Mouse (Mus musculus): ENCODE measurements around the gene Dock1.

The Dock1 gene

GRCm38 (mm10) chr7:134840066-134840465 lies 169.6 kb downstream of the Dock1 start:
- DNase-seq (ENCODE audit: low spot score), result no peak

DNA sequence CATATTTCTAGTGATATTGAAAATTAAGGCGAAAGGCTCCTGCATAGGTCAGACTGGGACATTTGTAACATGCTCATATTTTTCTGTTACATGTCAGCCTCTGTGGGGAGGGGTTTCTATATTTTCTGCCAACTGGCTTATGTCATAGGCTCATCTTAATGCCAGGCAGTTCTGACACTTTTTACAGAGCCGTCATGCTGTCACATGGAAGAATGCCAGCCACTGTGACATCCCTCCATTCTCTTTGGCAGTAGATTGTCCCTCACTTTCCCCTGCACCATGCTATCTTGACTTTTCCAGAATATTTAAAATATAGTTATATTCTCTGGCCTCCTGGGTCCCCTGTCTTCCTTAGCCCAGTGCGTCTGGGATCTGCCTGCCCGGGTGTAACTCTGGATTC lies 172.3 kb downstream of the Dock1 start:
- DNase-seq (ENCODE audit: low spot score), result no peak

- DNase-seq (ENCODE audit: low spot score), result no peak
These were observed 191.5 kb downstream of the Dock1 start for GRCm38 (mm10) chr7:134862000-134862399.

DNA sequence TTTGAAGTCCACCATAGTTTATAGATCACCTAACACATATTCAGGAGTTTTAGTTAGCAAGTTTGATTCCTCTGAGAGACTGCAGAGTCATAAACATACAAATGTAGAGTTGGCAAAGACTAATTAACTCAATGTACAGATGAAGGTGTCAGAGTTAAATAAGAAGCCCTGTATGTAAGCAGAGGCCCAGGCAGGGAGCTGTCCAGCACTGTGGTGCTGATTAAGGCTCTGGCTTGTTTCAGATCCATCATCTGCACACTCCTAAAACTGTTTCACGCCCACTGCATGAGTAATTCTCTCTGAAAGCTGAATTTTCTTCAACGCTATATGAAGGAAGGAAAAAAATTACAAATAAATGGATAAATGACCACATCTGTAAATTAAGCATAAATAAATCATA lies 193.7 kb downstream of the Dock1 start:
- no peak for DNase-seq (ENCODE audit: low spot score)

- no peak for DNase-seq (ENCODE audit: low spot score)
These were observed 202.1 kb downstream of the Dock1 start for GRCm38 (mm10) chr7:134872511-134872910.

- DNase-seq (ENCODE audit: low spot score), result no peak
These were observed 202.5 kb downstream of the Dock1 start for GRCm38 (mm10) chr7:134872981-134873380.

DNA sequence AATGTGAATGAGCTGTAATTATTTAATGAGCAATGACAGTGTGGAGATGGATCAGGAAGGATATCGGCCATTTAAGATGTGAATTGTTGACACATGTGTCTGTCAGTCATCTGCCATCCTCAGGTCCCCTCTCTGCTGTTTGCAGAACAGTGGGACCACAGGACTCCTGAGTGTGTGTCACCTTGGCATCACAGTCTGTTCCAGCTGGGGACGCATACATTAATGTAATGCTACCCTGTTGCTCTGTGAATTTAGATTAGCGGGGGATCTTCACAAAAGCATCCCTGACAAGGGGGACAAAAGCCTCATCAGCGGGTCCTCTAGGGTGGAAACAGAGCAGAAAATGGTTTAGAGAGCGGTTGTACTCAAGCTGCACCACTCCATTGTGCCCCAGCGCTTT lies 208.5 kb downstream of the Dock1 start:
- DNase-seq (ENCODE audit: low spot score), result no peak

- no peak for DNase-seq (ENCODE audit: low spot score)
These were observed 210.0 kb downstream of the Dock1 start for GRCm38 (mm10) chr7:134880431-134880830.

DNA sequence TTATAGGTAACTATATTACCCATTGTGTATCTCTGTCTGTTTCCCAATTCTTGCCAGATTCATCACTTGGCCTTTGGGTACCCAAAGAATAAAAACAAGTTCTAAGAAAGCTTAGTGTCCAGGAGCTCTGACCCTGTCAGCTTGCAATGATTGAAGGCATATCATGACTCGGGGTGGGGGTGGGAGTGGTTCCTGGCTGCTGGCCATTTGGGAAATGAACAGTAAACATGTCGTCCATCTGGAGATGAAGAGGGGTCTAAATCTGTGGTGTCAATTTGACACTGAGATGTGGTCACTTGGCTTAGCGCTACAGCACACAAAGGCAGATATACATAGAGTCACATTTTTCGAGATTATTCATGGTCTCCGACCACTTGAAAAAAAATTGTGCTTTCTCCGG lies 213.1 kb downstream of the Dock1 start:
- no peak for DNase-seq (ENCODE audit: low spot score)

DNA sequence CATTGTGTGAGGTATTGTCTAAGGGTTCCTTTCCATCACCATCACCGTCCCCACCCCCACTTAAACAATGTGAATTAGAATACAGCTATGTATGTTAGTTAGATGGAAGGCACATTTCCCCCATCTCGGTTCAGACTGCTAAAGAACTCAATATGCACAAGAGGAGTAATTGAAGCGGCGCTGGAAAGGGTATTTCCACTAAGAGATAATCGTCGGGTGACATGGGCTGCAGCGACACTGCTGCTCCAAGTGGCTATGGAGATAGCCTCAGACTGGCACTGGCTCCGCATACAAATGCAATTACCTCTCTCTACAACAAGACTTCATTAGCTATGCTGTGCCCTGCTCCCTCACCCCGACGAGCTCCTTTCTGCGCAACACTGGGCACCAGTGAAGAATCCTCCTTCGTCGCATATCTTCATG lies 222.0 kb downstream of the Dock1 start:
- DNase-seq (ENCODE audit: low spot score), result no peak

DNA sequence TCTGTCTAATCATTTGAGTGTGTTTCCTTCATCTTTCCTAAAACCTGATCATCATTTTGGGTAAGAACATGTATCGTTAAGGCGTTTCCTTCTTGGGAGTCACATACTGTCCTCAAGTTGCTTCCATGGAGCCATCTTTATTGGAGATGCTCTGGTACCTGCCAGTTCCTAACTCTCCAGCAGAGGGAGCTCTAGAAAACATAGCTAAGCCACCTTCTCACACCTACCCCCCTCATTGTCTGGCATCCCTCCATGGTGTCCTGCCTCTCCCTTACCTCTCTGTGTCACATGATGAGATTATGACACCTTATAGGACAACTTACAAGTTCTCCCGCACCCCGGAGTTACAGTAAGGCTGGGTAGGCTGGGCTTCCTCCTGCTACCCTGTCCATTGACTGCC lies 222.5 kb downstream of the Dock1 start:
- peak; percentile 8 for DNase-seq (ENCODE audit: low spot score)

DNA sequence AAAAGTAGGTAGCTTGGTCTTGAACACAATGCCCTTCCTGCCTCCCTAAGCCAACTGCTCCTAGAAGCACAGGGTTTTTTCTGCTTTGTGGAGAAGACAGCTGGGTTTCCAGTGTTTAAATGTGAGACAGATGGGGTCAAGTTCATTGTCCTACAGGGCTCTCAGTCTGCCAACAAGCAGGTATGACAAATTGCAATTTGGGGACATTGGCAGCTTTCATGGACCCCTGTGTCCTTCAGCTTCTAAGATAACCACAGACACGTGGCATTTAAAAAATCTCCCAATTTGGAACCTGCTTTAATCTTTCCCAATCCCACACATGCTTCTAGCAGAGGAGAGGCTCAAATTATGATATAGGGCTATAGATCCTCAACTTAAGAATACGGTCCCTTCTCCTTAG lies 224.2 kb downstream of the Dock1 start:
- no peak for DNase-seq (ENCODE audit: low spot score)

- no peak for DNase-seq (ENCODE audit: low spot score)
These were observed 229.0 kb downstream of the Dock1 start for GRCm38 (mm10) chr7:134899462-134899861.

GRCm38 (mm10) chr7:134901992-134902391 lies 231.5 kb downstream of the Dock1 start:
- no peak for DNase-seq (ENCODE audit: low spot score)

GRCm38 (mm10) chr7:134931886-134932285 lies 261.4 kb downstream of the Dock1 start:
- no peak for DNase-seq (ENCODE audit: low spot score)

- no peak for DNase-seq (ENCODE audit: low spot score)
These were observed 267.0 kb downstream of the Dock1 start for GRCm38 (mm10) chr7:134937471-134937926.

DNA sequence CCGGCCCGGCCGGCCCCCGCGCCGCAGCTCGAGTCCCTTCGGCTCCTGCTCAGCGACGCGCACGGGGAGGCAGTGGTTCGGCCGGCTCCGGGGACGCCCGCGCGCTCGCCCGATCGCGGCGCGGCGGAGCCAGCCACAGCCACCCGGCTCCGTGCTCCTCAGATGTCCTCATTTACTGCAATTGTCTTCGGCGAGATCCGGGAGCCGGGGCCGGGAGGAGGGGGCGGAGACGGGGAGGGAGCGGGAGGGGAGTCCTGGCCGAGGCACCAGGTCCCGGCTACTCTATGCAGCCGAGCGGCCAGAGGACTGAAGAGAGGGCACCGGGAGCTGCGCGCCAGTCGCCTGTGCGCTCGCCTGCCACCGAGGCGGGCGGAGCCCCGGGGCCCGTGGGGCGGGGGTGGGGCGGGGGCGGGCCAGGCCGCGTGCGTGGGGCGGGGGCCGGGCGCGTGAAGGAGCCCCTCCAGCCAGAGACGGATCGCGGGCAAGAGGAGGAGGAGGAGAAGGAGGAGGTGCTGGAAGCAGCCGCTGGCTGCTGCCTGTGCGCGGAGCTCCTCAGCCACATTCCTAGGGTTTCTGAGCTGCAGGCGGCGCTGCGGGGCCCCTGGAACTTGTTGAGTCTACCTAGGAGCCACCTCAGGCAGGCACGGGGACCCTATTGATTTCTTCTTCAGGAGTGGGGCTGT lies 267.6 kb downstream of the Dock1 start, which contains the start of gene Fam196a:
Gene Fam196a, minus strand, starts transcription at position 504 of the 683 bp plus-strand sequence.
- peak; percentile 63 for DNase-seq (ENCODE audit: low spot score)

- no peak for DNase-seq (ENCODE audit: low spot score)
These were observed 271.4 kb downstream of the Dock1 start for GRCm38 (mm10) chr7:134941891-134942290.

- no peak for DNase-seq (ENCODE audit: low spot score)
These were observed 272.6 kb downstream of the Dock1 start for GRCm38 (mm10) chr7:134943063-134943462.

DNA sequence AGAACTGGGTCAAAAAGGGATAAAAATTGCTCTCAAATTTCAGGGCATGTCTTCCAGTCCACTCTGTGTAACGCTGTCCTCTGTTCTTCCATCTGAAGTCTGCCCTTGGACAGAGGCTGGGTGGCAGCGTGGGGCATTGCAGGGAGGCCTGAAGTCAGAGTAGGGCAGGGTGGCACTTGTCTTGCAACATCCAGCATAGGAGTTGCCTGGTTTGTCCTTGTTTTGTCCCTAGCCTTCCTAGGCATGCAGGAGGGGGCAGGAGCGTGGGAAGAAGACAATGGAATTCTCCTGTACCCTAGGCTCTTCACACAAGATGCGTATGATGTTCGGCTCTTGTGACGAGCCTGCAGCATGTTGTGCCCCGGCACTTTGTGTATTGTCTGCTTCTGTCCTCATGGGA lies 273.2 kb downstream of the Dock1 start:
- no peak for DNase-seq (ENCODE audit: low spot score)

DNA sequence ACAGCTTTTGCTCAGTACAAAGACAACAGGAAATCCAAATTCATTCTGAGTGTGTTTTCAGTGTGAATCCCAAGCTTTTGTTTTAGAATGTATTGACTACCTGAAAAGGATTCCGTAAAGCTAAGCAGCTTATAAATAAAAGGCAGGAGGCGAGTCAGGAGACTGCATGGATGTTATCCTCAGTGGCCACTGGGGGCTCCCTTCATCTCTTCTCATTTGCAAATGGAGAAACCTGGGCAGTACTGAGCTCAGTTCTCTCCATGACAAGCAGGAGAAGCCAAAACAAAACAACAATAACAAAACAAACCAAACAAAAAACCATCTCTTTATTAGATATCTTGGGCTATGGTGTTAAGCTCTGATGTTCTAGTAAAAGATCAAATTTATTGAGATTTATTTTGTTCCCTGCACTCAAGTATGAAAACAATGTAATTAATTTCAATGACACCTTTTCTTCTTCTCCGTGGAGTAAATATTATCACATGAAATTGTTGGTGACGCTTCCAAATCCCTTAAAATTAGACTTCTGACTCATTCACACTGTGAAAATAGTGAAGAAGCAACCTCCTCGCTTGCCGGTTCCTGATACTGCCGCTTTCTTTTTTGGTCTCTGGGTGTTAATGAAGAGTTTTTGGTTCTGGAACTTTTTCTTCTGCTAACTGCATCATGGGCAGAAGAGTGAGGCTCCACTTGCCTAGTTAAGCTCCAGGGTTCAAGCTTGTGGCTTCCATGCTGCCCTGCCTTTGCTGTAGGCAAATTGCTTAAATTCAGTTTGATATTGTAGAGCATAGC lies 275.7 kb downstream of the Dock1 start:
- no peak for DNase-seq (ENCODE audit: low spot score)

- no peak for DNase-seq (ENCODE audit: low spot score)
These were observed 288.6 kb downstream of the Dock1 start for GRCm38 (mm10) chr7:134959086-134959485.

DNA sequence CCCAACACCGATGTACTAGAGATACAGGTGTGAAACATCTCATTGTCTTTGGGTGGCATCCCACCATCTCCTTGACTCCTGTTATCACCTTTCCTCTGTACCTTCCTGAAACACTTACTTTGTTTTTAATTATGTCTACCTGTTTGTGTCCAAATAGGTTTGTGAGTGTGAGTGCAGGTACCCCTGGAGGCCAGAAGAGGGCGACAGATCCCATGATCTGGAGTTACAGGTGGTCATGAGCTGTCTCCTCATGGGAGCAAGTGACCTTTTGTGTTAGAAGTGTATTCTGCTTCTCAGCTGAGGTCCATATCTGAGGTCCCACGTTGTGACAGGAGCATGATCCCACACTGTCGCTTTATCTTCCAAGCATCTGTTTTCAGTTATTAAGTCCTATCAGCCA lies 290.4 kb downstream of the Dock1 start:
- DNase-seq (ENCODE audit: low spot score), result no peak

Data from layer of hippocampus, adult 11-12 months (tissue).